Comparison of ENCODE assay signal across 15 mouse cellular contexts in genomic region chr4:58351165-58351564, GRCm38 (mm10).
"Had no signal": no experiment of that assay in that cellular context is flagged by ENCODE, and none has a peak within 500 bp of the region (broad histone marks: within the 10 kb centered on the region; RNA-seq: fewer than 3 reads in every experiment).

No protein-coding gene starts in this region.

- H3K4me2 ChIP-seq: limb, embryonic 15.5 days; liver, embryonic 12.5 days; lung, embryonic 14.5 days; midbrain, embryonic 12.5 days; neural tube, embryonic 13.5 days; stomach, embryonic 15.5 days had no signal

- H3K36me3 ChIP-seq: limb, embryonic 15.5 days; liver, embryonic 12.5 days; midbrain, embryonic 12.5 days; neural tube, embryonic 13.5 days; stomach, embryonic 15.5 days had no signal

- H3K9ac ChIP-seq: limb, embryonic 15.5 days; liver, embryonic 12.5 days; lung, embryonic 14.5 days; midbrain, embryonic 12.5 days; neural tube, embryonic 13.5 days; stomach, embryonic 15.5 days had no signal

- H3K27me3 ChIP-seq: limb, embryonic 15.5 days; liver, embryonic 12.5 days; midbrain, embryonic 12.5 days; neural tube, embryonic 13.5 days; stomach, embryonic 15.5 days had no signal

- H3K4me3 ChIP-seq: limb, embryonic 15.5 days; liver, embryonic 12.5 days; midbrain, embryonic 12.5 days; neural tube, embryonic 13.5 days; stomach, embryonic 15.5 days had no signal

- H3K27ac ChIP-seq: limb, embryonic 15.5 days; liver, embryonic 12.5 days; midbrain, embryonic 12.5 days; neural tube, embryonic 13.5 days; stomach, embryonic 15.5 days had no signal

- DNase-seq: layer of hippocampus, adult 9-11 months; layer of hippocampus, postnatal 36 days; lung, embryonic 14.5 days; lung, postnatal 10 days; lung, postnatal 4 days; retina, postnatal 1 day; right cerebral cortex, postnatal 4 days; thymus, adult 2 months; thymus, postnatal 36 days had no signal

- ATAC-seq: liver, embryonic 12.5 days; midbrain, embryonic 16.5 days had no signal

- H3K9me3 ChIP-seq: limb, embryonic 15.5 days; liver, embryonic 12.5 days; midbrain, embryonic 12.5 days; neural tube, embryonic 13.5 days; stomach, embryonic 15.5 days had no signal

- H3K4me1 ChIP-seq: liver, embryonic 12.5 days; midbrain, embryonic 12.5 days; neural tube, embryonic 13.5 days; stomach, embryonic 15.5 days had no signal
